Mouse (Mus musculus): ENCODE data around the gene A4gnt. TPM values are rescaled to one million over a fixed set of nuclear protein-coding genes. Genes with fewer than 3 reads are reported as not detected.

Gene A4gnt
- total and polyA plus RNA-seq, 3 experiments = 0.04 TPM; not detected in 2

GRCm38 (mm10) chr9:99632264-99632663, 20.0 kb downstream of the A4gnt start:
- TF ChIP-seq MEF2A (IDR thresholded peaks at IDR 0.05; ENCODE audit: extremely low read depth, insufficient replicate concordance, low read depth, low read length, poor library complexity, severe bottlenecking) (no peak), BHLHE40 (IDR thresholded peaks at IDR 0.05; ENCODE audit: borderline replicate concordance, low read depth, low read length) (no peak), USF2 (IDR thresholded peaks at IDR 0.05; ENCODE audit: borderline replicate concordance in 1 of 2, insufficient read depth in 1 of 2, low read depth in 1 of 2, low read length in 2 of 2) (no peak), JUND (IDR thresholded peaks at IDR 0.05; ENCODE audit: low read depth, low read length) (no peak), POLR2A (IDR thresholded peaks at IDR 0.05; ENCODE audit: control insufficient read depth in 1 of 2, insufficient read depth in 1 of 2, low read depth in 1 of 2, low read length in 2 of 2, poor library complexity in 1 of 2) (no peak), SIN3A (IDR thresholded peaks at IDR 0.05; ENCODE audit: low read length) (no peak), ZKSCAN1 (IDR thresholded peaks at IDR 0.05; ENCODE audit: low read depth, low read length) (no peak), USF1 (IDR thresholded peaks at IDR 0.05; ENCODE audit: low read depth, low read length) (no peak), UBTF (IDR thresholded peaks at IDR 0.05; ENCODE audit: borderline replicate concordance, insufficient read depth, low read depth, low read length) (no peak), ZMIZ1 (IDR thresholded peaks at IDR 0.05; ENCODE audit: low read depth, low read length) (no peak), RAD21 (IDR thresholded peaks at IDR 0.05; ENCODE audit: low read depth, low read length) (no peak), TBP (IDR thresholded peaks at IDR 0.05; ENCODE audit: low read depth, low read length) (no peak), POLR2AphosphoS5 (IDR thresholded peaks at IDR 0.05; ENCODE audit: borderline replicate concordance, low read depth, low read length) (no peak), ETS1 (IDR thresholded peaks at IDR 0.05; ENCODE audit: low read depth, low read length) (no peak), ELF1 (IDR thresholded peaks at IDR 0.05; ENCODE audit: low read depth, low read length) (no peak), TCF12 (IDR thresholded peaks at IDR 0.05; ENCODE audit: low read depth, low read length) (no peak)
- H3K79me2 ChIP-seq (ENCODE audit: control insufficient read depth, insufficient read depth, low read length, poor library complexity) = no peaks in the 10 kb centered on the region

DNA sequence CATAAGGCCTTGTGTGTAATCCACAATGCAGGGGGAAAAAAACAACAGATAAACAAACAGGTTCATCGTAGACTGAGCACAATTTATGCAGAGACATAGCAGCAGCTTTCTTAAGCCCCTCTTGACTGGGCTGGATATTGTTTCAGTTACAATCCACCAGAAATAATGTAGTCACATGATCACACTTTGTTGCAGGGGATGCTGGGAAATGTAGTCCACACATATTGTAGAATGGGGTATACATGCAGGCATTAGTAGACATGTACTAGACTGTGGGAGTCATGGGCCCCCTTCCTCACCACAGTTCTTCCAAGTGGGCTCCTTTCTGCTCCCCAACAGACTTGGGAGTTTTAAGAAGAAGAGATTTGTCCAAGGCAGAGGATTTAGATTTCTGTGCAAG, 24.5 kb downstream of the A4gnt start:
- peak; percentile 7 for DNase-seq (ENCODE audit: low read depth, low spot score)
- peak overlapping the region in 1 of 2 experiments; percentile 49; a peak in 1 of 4 replicates for H3K4me3 ChIP-seq (ENCODE audit: control insufficient read depth in 1 of 2, insufficient read depth in 1 of 2, low read depth in 2 of 2, low read length in 2 of 2)
- H3K4me1 ChIP-seq (ENCODE audit: control insufficient read depth in 1 of 2, insufficient read depth in 2 of 2, low read length in 2 of 2) = no peaks in the 10 kb centered on the region; a peak in 1 of 4 replicates
- H3K79me2 ChIP-seq (ENCODE audit: control insufficient read depth, insufficient read depth, low read length, poor library complexity) = no peaks in the 10 kb centered on the region
- no peak overlapping the region for H3K27ac ChIP-seq (ENCODE audit: control insufficient read depth, low read depth, low read length)
- H3K36me3 ChIP-seq (ENCODE audit: control insufficient read depth in 1 of 2, insufficient read depth in 2 of 2, low read length in 2 of 2) = no peaks in the 10 kb centered on the region
- H3K9me3 ChIP-seq (replicated peaks; ENCODE audit: insufficient read depth, low read length) = no peaks in the 10 kb centered on the region
- no peak overlapping the region for H3K9ac ChIP-seq (ENCODE audit: control insufficient read depth, low read depth, low read length, poor library complexity, severe bottlenecking)
- TF ChIP-seq MAX (IDR thresholded peaks at IDR 0.05; ENCODE audit: low read length) = no peak
- no peak for TF ChIP-seq JUND (IDR thresholded peaks at IDR 0.05; ENCODE audit: low read depth, low read length)
- no peak for TF ChIP-seq GATA1 (IDR thresholded peaks at IDR 0.05; ENCODE audit: low read depth, low read length)
- TF ChIP-seq ZNF384 (IDR thresholded peaks at IDR 0.05; ENCODE audit: low read depth, low read length) = no peak
- TF ChIP-seq USF2 (IDR thresholded peaks at IDR 0.05; ENCODE audit: borderline replicate concordance in 1 of 2, insufficient read depth in 1 of 2, low read depth in 1 of 2, low read length in 2 of 2) = peak in 1 of 2 experiments; percentile 63; a peak in 2 of 4 replicates
- no peak for TF ChIP-seq RCOR1 (IDR thresholded peaks at IDR 0.05; ENCODE audit: low read depth, low read length)
- peak; percentile 94 for TF ChIP-seq USF1 (IDR thresholded peaks at IDR 0.05; ENCODE audit: low read depth, low read length)
- TF ChIP-seq CTCF (IDR thresholded peaks at IDR 0.05 in 2 of 3, conservative IDR thresholded peaks at IDR 0.05 in 1 of 3; ENCODE audit: control insufficient read depth in 1 of 3, insufficient read depth in 1 of 3, low read depth in 2 of 3, low read length in 3 of 3, poor library complexity in 1 of 3, severe bottlenecking in 1 of 3) = no peak
- no peak for TF ChIP-seq E2F4 (IDR thresholded peaks at IDR 0.05; ENCODE audit: borderline replicate concordance, low read depth, low read length)
- TF ChIP-seq TCF12 (IDR thresholded peaks at IDR 0.05; ENCODE audit: low read depth, low read length) = no peak
- no peak for TF ChIP-seq NRF1 (IDR thresholded peaks at IDR 0.05; ENCODE audit: insufficient read depth, low read depth, low read length, poor library complexity, severe bottlenecking)
- TF ChIP-seq ZC3H11A (IDR thresholded peaks at IDR 0.05; ENCODE audit: low read depth, low read length) = no peak
- peak; percentile 91 for TF ChIP-seq HCFC1 (IDR thresholded peaks at IDR 0.05; ENCODE audit: low read depth, low read length)
- TF ChIP-seq NELFE (IDR thresholded peaks at IDR 0.05; ENCODE audit: low read depth, low read length) = no peak
- TF ChIP-seq POLR2A (IDR thresholded peaks at IDR 0.05; ENCODE audit: control insufficient read depth in 1 of 2, insufficient read depth in 1 of 2, low read depth in 1 of 2, low read length in 2 of 2, poor library complexity in 1 of 2) = no peak
- TF ChIP-seq CHD2 (IDR thresholded peaks at IDR 0.05; ENCODE audit: low read length) = no peak
- no peak for TF ChIP-seq POLR2AphosphoS5 (IDR thresholded peaks at IDR 0.05; ENCODE audit: borderline replicate concordance, low read depth, low read length)
- H3K27me3 ChIP-seq (ENCODE audit: control insufficient read depth in 1 of 2, insufficient read depth in 2 of 2, low read length in 2 of 2) = no peaks in the 10 kb centered on the region; a peak in 1 of 4 replicates

More at GRCm38 (mm10) chr9:99632264-99632663, 20.0 kb downstream of the A4gnt start:
- no peaks in the 10 kb centered on the region; a peak in 1 of 4 replicates for H3K4me1 ChIP-seq (ENCODE audit: control insufficient read depth in 1 of 2, insufficient read depth in 2 of 2, low read length in 2 of 2)
- no peak overlapping the region for H3K27ac ChIP-seq (ENCODE audit: control insufficient read depth, low read depth, low read length)
- no peaks in the 10 kb centered on the region for H3K9me3 ChIP-seq (replicated peaks; ENCODE audit: insufficient read depth, low read length)
- H3K27me3 ChIP-seq (ENCODE audit: control insufficient read depth in 1 of 2, insufficient read depth in 2 of 2, low read length in 2 of 2) = no peaks in the 10 kb centered on the region; a peak in 1 of 4 replicates
- no peak overlapping the region for H3K9ac ChIP-seq (ENCODE audit: control insufficient read depth, low read depth, low read length, poor library complexity, severe bottlenecking)
- no peaks in the 10 kb centered on the region for H3K36me3 ChIP-seq (ENCODE audit: control insufficient read depth in 1 of 2, insufficient read depth in 2 of 2, low read length in 2 of 2)
- no peak for DNase-seq (ENCODE audit: low read depth, low spot score)
- H3K4me3 ChIP-seq (ENCODE audit: control insufficient read depth in 1 of 2, insufficient read depth in 1 of 2, low read depth in 2 of 2, low read length in 2 of 2) = peak overlapping the region in 1 of 2 experiments; percentile 9; a peak in 1 of 4 replicates

All from MEL (cell line).